Mouse (Mus musculus): ENCODE measurements around the gene Btaf1.

Gene Btaf1

GRCm38 (mm10) chr19:37025839-37026319 is 100.0 kb downstream of the Btaf1 start:
- no peak for DNase-seq

GRCm38 (mm10) chr19:37026408-37026807 is 100.5 kb downstream of the Btaf1 start:
- no peak for DNase-seq

DNA sequence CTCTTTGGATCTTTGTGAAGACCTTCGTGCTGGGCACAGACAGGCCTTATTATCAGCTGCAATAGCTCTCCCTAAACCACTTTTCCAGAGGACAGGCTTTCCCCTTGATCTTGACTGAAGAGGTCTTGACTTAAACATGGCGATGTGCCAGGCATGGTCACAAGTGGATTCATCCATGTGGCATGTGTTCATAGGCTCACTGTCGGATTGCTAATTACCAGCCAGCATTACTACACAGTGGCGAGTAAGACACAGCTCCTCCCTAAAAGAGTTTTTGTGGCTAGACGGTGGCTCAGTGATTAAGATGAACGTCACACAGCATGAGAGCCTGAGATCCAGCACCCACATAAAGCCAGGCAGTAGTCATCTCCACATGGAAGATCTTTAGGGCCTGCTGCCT is 103.9 kb downstream of the Btaf1 start:
- DNase-seq: no peak

GRCm38 (mm10) chr19:37031446-37031845 is 105.6 kb downstream of the Btaf1 start:
- no peak for DNase-seq

DNA sequence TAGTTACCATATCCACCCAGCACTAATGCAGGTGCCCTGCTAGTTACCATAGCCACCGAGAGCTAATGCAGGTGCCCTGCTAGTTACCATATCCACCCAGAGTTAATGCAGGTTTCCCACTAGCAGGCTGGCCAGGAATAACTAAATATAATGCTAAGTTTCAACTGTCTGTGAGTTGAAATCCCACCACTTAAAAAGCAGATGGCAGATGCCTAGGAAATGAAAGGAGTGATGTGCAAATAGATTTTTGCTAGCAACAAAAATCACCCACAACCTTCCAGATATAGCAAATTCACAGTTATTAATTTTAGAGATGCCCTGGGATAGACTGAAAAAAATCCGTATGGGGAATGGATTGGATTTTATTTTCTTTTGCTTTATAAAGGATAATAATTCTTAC is 106.5 kb downstream of the Btaf1 start:
- DNase-seq: no peak

DNA sequence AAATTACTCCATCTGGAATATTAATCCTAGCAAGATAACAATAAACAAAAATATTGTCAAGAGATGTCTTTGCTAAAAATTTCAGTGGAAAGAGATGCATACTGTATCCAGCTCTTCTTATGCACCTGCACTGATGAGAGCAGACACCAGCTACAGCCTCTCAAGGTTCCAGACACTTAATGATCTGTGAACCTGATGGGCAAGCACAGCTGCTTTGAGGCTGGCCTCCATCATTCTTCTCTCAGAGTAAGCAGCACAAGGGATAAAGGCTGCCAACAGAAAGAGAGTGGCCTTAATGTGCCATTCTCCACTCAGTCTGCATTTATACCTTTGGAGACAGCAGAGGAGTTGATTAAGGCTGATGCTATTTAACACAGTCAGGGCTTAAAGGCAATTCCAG is 115.0 kb downstream of the Btaf1 start:
- DNase-seq: no peak

DNA sequence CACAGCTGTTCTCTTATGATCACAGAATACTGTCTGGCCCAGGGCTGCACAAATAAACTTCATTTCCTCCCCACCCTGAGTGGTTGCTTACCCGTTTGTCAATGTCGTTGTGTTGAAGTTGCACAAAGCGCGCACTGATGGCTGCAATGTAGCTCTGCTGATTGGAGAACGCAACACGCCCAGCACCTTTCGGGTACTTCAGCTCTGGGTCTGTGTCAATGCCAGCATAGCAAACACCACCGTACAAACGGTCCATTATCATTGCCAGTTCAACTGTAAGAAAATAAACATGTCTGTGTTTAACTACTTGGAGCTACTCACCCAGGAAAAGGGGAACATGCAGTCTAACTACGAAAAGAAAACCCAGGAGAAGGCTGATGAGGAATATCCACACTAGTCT is 118.6 kb downstream of the Btaf1 start:
- no peak for DNase-seq

DNA sequence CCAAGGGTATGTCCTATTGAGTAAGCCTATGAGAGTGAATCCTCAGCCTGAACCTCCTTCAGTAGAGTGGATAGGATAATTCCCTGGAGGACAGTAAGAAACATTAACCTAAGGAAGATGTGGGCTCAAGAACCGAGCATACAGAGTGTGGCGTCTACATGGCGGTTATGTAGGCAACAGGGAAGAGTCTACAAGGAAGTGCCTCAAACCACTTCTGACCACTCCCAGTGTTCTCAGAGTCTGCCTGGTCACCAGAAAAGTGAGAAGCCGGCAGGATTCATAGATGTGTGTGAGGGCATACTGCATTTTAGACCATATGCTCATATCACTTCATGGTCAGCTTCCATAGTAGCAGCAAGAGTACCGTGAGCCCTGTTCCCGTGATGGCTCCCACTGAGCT is 122.6 kb downstream of the Btaf1 start:
- DNase-seq: no peak

- no peak for DNase-seq
Measured at GRCm38 (mm10) chr19:37050643-37051345, 124.9 kb downstream of the Btaf1 start.

DNA sequence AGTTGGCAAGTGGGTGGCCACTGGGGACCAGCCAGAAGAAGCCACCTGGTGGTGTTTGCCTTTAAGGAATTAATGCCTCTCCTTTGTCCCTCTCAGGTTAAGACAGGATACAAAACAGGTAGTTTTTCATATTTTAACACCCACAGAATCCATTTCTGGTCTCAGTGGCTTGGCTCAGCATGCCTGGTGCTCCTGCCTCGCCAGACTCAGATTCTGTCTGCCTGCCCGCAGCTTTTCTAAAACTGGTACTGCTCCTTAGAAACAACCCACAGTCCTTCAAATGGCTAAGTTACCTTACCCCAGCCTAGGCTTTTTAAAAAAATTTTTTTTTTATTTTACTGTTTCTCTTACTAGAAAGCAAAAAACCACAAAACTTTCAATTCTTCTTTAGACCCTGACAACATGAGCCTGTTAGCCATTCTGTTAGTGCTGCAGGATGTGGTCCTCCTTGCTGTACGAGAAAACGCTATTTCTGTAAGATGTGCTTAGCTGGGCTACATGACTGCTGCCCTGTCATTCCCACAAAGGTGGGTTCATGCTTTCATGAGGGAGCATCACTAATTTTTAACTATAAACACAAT is 130.2 kb downstream of the Btaf1 start:
- no peak for DNase-seq

DNA sequence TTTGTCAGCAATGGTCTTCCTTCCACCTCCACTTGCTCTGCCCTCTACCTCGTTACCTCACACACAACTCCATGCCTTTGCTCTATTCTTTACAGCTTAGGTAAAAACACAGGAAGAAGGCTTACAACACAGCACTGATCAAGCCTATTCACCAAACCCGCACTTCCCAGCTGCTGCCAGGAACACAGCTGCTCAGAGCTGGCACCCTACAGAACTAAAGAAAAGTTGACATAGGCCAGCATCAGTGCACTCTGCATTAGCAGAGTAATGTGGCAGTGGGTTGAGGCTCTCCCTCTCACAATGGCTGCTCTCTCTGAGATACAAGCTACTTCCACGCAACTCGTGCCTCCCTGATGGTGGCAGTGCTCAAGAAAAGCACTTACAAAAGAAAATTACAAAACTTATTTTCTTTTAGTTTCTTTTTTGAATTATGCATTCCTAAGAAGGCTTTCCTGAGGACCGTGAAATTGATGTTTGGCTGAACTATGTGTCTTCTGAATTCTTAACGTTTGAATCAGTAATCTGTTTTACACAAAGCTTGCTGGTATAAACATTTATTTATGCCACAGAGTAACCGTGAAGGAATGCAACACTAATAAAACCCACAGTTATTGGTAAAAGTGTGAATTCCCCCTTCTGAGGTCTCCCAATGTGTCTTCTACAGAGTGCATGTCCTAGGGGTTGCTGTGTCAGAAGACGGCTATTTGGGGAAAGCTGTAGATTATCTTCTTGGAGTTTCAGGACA is 131.5 kb downstream of the Btaf1 start:
- no peak for DNase-seq

GRCm38 (mm10) chr19:37059623-37060022 is 133.7 kb downstream of the Btaf1 start:
- no peak for DNase-seq

- no peak for DNase-seq
Measured at GRCm38 (mm10) chr19:37060078-37060477, 134.2 kb downstream of the Btaf1 start.
